Mouse (Mus musculus) limb, embryonic 11.5 days (tissue): ENCODE measurements around the gene Trim63. TPM values are rescaled to one million over a fixed set of nuclear protein-coding genes. Genes with fewer than 3 reads are reported as not detected.

Experiments
- ATAC-seq: fragments of 200-750 bp; cut with Nextera tagmentation; 2 replicates; pipeline ENCODE4 v1.8.0; 2017; ENCODE audit warnings: low read depth; ENCODE audit not compliant: insufficient number of reproducible peaks, low FRiP score, low TSS enrichment
- DNase-seq: peaks from one replicate; pipeline ENCODE4 v3.0.0-alpha.2; 2015; ENCODE audit warnings: low spot score
- H3K27ac ChIP-seq: fragments of 300-500 bp; sonication (generic); replicated peaks from 2 replicates; pipeline ENCODE4 v1.5.1; 2014; ENCODE audit warnings: low read depth, mild to moderate bottlenecking, low read length
- H3K27me3 ChIP-seq: fragments of 300-500 bp; sonication (generic); 2 replicates; pipeline ENCODE4 v1.6.1; 2014; ENCODE audit warnings: mild to moderate bottlenecking, low read length, mixed read lengths; ENCODE audit not compliant: control insufficient read depth, insufficient read depth
- H3K36me3 ChIP-seq: fragments of 300-500 bp; sonication (generic); 2 replicates; pipeline ENCODE4 v1.6.1; 2014; ENCODE audit warnings: mild to moderate bottlenecking, low read length, moderate library complexity, mixed read lengths; ENCODE audit not compliant: control insufficient read depth, insufficient read depth
- H3K4me1 ChIP-seq: fragments of 300-500 bp; sonication (generic); 2 replicates; pipeline ENCODE4 v1.6.1; 2014; ENCODE audit warnings: low read length, mixed read lengths; ENCODE audit not compliant: control insufficient read depth, insufficient read depth
- H3K4me2 ChIP-seq: fragments of 300-500 bp; sonication (generic); 2 replicates; pipeline ENCODE4 v1.6.1; 2014; ENCODE audit warnings: low read depth, mild to moderate bottlenecking, moderate library complexity; ENCODE audit not compliant: severe bottlenecking
- H3K4me3 ChIP-seq: fragments of 300-500 bp; sonication (generic); 2 replicates; pipeline ENCODE4 v1.5.1; 2014; ENCODE audit warnings: low read depth, low read length
- H3K9ac ChIP-seq: fragments of 300-500 bp; sonication (generic); 2 replicates; pipeline ENCODE4 v1.6.1; 2014; ENCODE audit warnings: mild to moderate bottlenecking, low read length
- H3K9me3 ChIP-seq: fragments of 300-500 bp; sonication (generic); 2 replicates; pipeline ENCODE4 v1.6.1; 2016; ENCODE audit warnings: low read length; ENCODE audit not compliant: control insufficient read depth
- WGBS: fragments of 180-500 bp; shearing (Covaris S2); extraction: QIAGEN DNeasy Blood & Tissue Kit; methylation state at CpG from one replicate; pipeline ENCODE4 v1.1.7; 2014; 5-methylcytosine and 5-hydroxymethylcytosine counted together
- polyA plus RNA-seq: library from polyadenylated mRNA; unstranded; fragments of >200 nt; fragmentation: Nextera tagmentation; extraction: Ambion mirVana; gene quantifications from 2 replicates; pipeline ENCODE4 v1.2.1, GENCODE M21; 2014

Gene Trim63
- polyA plus RNA-seq, 1 experiment from 2014 or later: 0.51 TPM

GRCm38 (mm10) chr4:134357461-134357771 is 42.5 kb downstream of the Trim63 start:
- Histone ChIP-seq H3K4me2 (no peak overlapping the region), H3K9me3 (no peaks in the 10 kb centered on the region), H3K4me3 (no peak overlapping the region), H3K27ac (no peak overlapping the region), H3K27me3 (no peaks in the 10 kb centered on the region), H3K9ac (no peak overlapping the region), H3K4me1 (peaks cover 16% of the 10 kb centered on the region; the same call in 1 of the 2 replicates), H3K36me3 (no peaks in the 10 kb centered on the region)
- WGBS: 42% methylated on average over 17 of the region's 17 CpGs
- ATAC-seq (no peak), DNase-seq (no peak)

GRCm38 (mm10) chr4:134359649-134360048 is 44.7 kb downstream of the Trim63 start:
- Histone ChIP-seq H3K4me3 (no peak overlapping the region), H3K27me3 (no peaks in the 10 kb centered on the region), H3K4me2 (no peak overlapping the region), H3K9me3 (no peaks in the 10 kb centered on the region), H3K27ac (no peak overlapping the region), H3K36me3 (no peaks in the 10 kb centered on the region), H3K9ac (no peak overlapping the region), H3K4me1 (peaks cover 16% of the 10 kb centered on the region; the same call in 1 of the 2 replicates)
- ATAC-seq (no peak), DNase-seq (no peak)
- 87% methylated on average over 6 of the region's 6 CpGs for WGBS

GRCm38 (mm10) chr4:134361215-134361614 is 46.3 kb downstream of the Trim63 start:
- 16% methylated on average over 5 of the region's 5 CpGs for WGBS
- H3K27me3 ChIP-seq: no peaks in the 10 kb centered on the region
- H3K4me3 ChIP-seq: no peak overlapping the region
- no peak overlapping the region for H3K9ac ChIP-seq
- H3K9me3 ChIP-seq: no peaks in the 10 kb centered on the region
- H3K4me1 ChIP-seq: peaks cover 9% of the 10 kb centered on the region; the same call in 1 of the 2 replicates
- ATAC-seq (peak; percentile 36; the same call in 1 of the 2 replicates), DNase-seq (peak; percentile 57)
- 0 out of 2 replicates have a peak overlapping the region, but pooled peaks have one; percentile 21 for H3K27ac ChIP-seq
- H3K4me2 ChIP-seq: no peak overlapping the region
- no peaks in the 10 kb centered on the region for H3K36me3 ChIP-seq

- Histone ChIP-seq H3K4me1 (peaks cover 5% of the 10 kb centered on the region; the same call in 1 of the 2 replicates), H3K27ac (no peak overlapping the region), H3K4me3 (no peak overlapping the region), H3K9me3 (no peaks in the 10 kb centered on the region), H3K4me2 (no peak overlapping the region), H3K36me3 (no peaks in the 10 kb centered on the region), H3K9ac (no peak overlapping the region), H3K27me3 (no peaks in the 10 kb centered on the region)
- 68% methylated on average over 9 of the region's 9 CpGs for WGBS
- DNase-seq (no peak), ATAC-seq (no peak)
These were observed 47.2 kb downstream of the Trim63 start for GRCm38 (mm10) chr4:134362124-134362523.

- Histone ChIP-seq H3K4me1 (peaks cover 3% of the 10 kb centered on the region; the same call in 1 of the 2 replicates), H3K36me3 (no peaks in the 10 kb centered on the region), H3K9ac (no peak overlapping the region), H3K4me2 (no peak overlapping the region), H3K27ac (no peak overlapping the region), H3K4me3 (no peak overlapping the region), H3K9me3 (no peaks in the 10 kb centered on the region), H3K27me3 (0 out of 2 replicates have a peak, but pooled peaks cover under 1% of the 10 kb centered on the region)
- ATAC-seq (no peak), DNase-seq (peak; percentile 47)
- WGBS: 17% methylated on average over 9 of the region's 9 CpGs
These were observed 47.7 kb downstream of the Trim63 start for GRCm38 (mm10) chr4:134362586-134362985.

- Histone ChIP-seq H3K9ac (no peak overlapping the region), H3K4me2 (no peak overlapping the region), H3K9me3 (no peaks in the 10 kb centered on the region), H3K4me3 (no peak overlapping the region), H3K36me3 (no peaks in the 10 kb centered on the region), H3K4me1 (peaks cover 3% of the 10 kb centered on the region; the same call in 1 of the 2 replicates), H3K27me3 (peaks cover 19% of the 10 kb centered on the region), H3K27ac (no peak overlapping the region)
- no peak for ATAC-seq
- WGBS: 48% methylated on average over 5 of the region's 5 CpGs
- no peak for DNase-seq
These were observed 50.4 kb downstream of the Trim63 start for GRCm38 (mm10) chr4:134365280-134365679.

GRCm38 (mm10) chr4:134370649-134371221 is 55.8 kb downstream of the Trim63 start:
- Histone ChIP-seq H3K9me3 (no peaks in the 10 kb centered on the region), H3K27me3 (peaks cover 40% of the 10 kb centered on the region), H3K4me3 (peak overlapping the region; percentile 45), H3K4me2 (peak overlapping the region; percentile 95), H3K9ac (peak overlapping the region; percentile 34), H3K36me3 (no peaks in the 10 kb centered on the region), H3K27ac (no peak overlapping the region), H3K4me1 (peaks cover 15% of the 10 kb centered on the region)
- DNase-seq (peak; percentile 41), ATAC-seq (no peak)
- WGBS: under 1% methylated on average over 18 of the region's 18 CpGs

- Histone ChIP-seq H3K4me3 (peak overlapping the region; percentile 45), H3K27ac (no peak overlapping the region), H3K36me3 (no peaks in the 10 kb centered on the region), H3K4me1 (peaks cover 15% of the 10 kb centered on the region), H3K27me3 (peaks cover 40% of the 10 kb centered on the region), H3K9ac (peak overlapping the region; percentile 34), H3K9me3 (no peaks in the 10 kb centered on the region), H3K4me2 (peak overlapping the region; percentile 95)
- ATAC-seq (no peak), DNase-seq (peak; percentile 41)
- 2% methylated on average over 17 of the region's 17 CpGs for WGBS
These were observed 56.5 kb downstream of the Trim63 start for GRCm38 (mm10) chr4:134371316-134371855.
